Mouse (Mus musculus): Measurements from ENCODE around the gene Nlrx1. TPM values are rescaled to one million over a fixed set of nuclear protein-coding genes. Genes with fewer than 3 reads are reported as not detected.

Gene Nlrx1
- polyA plus RNA-seq, 1 experiment from 2014 or later, result 2.9 TPM

DNA sequence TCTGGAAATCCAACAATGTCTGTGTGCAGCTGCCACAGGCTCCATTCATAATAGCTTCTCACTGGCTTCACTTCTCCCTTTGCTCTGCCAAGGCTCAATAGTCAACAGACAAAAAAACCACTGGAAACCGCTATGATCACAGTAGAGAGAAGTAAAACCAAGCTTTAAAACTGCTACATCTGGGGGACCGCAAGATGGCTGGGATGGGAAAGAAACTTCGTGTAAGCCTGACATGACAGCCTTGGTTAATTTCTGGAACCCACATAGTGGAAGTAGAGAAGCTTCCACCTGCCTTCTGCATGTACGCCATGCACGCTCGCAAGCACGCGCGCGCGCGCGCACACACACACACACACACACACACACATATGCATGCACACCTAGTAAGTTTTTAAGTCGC lies 54.9 kb downstream of the Nlrx1 start:
- Histone ChIP-seq H3K27me3 (ENCODE audit: low read depth, poor library complexity, severe bottlenecking) (no peaks in the 10 kb centered on the region), H3K36me3 (peaks cover 33% of the 10 kb centered on the region), H3K9me3 (replicated peaks) (peaks cover 8% of the 10 kb centered on the region; the same call in 1 of the 2 replicates), H3K27ac (replicated peaks) (no peak overlapping the region), H3K4me3 (no peak overlapping the region), H3K4me1 (no peaks in the 10 kb centered on the region)
- WGBS, result 96% methylated on average over 14 of the region's 14 CpGs
- DNase-seq (ENCODE audit: low spot score), result no peak

DNA sequence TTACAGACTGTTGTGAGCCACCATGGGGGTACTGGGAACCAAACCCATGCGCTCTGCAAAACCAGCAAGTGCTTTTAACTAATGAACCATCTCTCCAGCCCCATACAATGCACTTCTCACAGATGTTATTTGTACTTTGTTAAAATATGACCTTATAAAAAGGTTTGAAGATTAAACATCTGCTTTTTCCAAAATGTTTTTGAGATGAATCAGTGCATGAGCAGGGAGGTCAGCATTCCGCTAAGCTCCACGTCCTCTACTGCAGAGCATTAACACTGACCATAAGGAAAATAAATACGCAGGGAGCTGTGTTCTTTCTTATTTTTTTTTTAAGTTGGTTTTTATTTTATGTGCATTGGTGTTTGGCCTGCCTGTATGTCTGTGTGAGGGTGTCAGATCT lies 56.0 kb downstream of the Nlrx1 start:
- no peak overlapping the region for H3K4me3 ChIP-seq
- DNase-seq (ENCODE audit: low spot score), result no peak
- H3K27me3 ChIP-seq (ENCODE audit: low read depth, poor library complexity, severe bottlenecking), result no peaks in the 10 kb centered on the region
- H3K27ac ChIP-seq (replicated peaks), result no peak overlapping the region
- no peaks in the 10 kb centered on the region for H3K4me1 ChIP-seq
- 98% methylated on average over 4 of the region's 4 CpGs for WGBS
- H3K9me3 ChIP-seq (replicated peaks), result peaks cover 8% of the 10 kb centered on the region; the same call in 1 of the 2 replicates
- H3K36me3 ChIP-seq, result peaks cover 33% of the 10 kb centered on the region

DNA sequence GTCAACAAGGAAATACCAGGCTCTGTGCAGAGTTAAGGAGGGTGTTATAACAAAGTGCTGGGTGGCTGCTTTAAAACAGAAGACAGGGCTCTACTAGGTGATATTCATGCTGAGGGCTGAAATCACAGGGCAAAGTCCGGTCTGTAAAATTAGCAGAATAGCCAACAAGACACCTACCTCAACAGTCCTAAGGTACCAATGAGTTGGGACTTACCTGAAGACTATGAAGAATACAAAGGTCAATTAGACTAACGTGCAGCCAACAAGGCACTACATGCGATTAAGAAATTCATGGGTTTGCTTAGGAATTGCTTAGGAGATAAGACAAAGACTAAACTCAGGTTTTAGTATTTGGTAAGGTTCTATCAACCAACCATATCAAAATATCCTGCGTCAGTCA lies 59.0 kb downstream of the Nlrx1 start:
- peaks cover 35% of the 10 kb centered on the region for H3K36me3 ChIP-seq
- no peak overlapping the region for H3K4me3 ChIP-seq
- H3K27ac ChIP-seq (replicated peaks), result no peak overlapping the region
- H3K9me3 ChIP-seq (replicated peaks), result peaks cover 8% of the 10 kb centered on the region; the same call in 1 of the 2 replicates
- 99% methylated on average over 4 of the region's 4 CpGs for WGBS
- no peak for DNase-seq (ENCODE audit: low spot score)
- H3K27me3 ChIP-seq (ENCODE audit: low read depth, poor library complexity, severe bottlenecking), result no peaks in the 10 kb centered on the region
- H3K4me1 ChIP-seq, result no peaks in the 10 kb centered on the region

DNA sequence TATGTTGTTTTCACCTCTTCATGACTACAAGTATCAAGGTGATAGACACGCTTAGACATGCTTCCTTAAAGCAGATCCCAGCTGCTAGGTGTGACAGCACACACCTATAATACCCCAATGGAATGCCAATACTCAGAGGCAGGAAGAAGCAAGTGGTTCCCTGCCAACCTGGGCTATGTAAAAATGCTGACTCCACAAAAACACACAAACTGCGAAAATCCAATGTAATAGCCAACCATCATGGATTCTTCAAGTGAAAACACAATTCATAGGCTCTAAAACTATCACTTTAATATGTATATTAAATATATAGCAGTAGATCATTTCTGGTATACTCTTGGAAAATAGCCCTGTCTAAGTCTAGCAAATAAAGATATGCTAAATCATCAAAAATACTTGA lies 60.6 kb downstream of the Nlrx1 start:
- WGBS, result 93% methylated on average over 2 of the region's 2 CpGs
- Histone ChIP-seq H3K27ac (replicated peaks) (no peak overlapping the region), H3K27me3 (ENCODE audit: low read depth, poor library complexity, severe bottlenecking) (no peaks in the 10 kb centered on the region), H3K9me3 (replicated peaks) (peaks cover 8% of the 10 kb centered on the region; the same call in 1 of the 2 replicates), H3K36me3 (peaks cover 28% of the 10 kb centered on the region), H3K4me3 (no peak overlapping the region), H3K4me1 (no peaks in the 10 kb centered on the region)
- DNase-seq (ENCODE audit: low spot score), result no peak

Other genes with a start within 250 kb of the Nlrx1 start
- gene Thy1, start 225.2 kb downstream of the Nlrx1 start, polyA plus RNA-seq (2016; fragmentation: Nextera tagmentation; extraction: Ambion mirVana), result not detected in 2 replicates
- gene Usp2, start 201.6 kb downstream of the Nlrx1 start, polyA plus RNA-seq (2016; fragmentation: Nextera tagmentation; extraction: Ambion mirVana), result 11.3 and 16.5 TPM in 2 replicates
- gene Mfrp, start 166.9 kb downstream of the Nlrx1 start, polyA plus RNA-seq (2016; fragmentation: Nextera tagmentation; extraction: Ambion mirVana), result 0.07 and 0.17 TPM in 2 replicates
- 0.29 and 0.93 TPM in 2 replicates for gene C1qtnf5, start 161.4 kb downstream of the Nlrx1 start, polyA plus RNA-seq (2016; fragmentation: Nextera tagmentation; extraction: Ambion mirVana)
- 0.35 and 0.63 TPM in 2 replicates for gene Gm49380, start 155.1 kb downstream of the Nlrx1 start, polyA plus RNA-seq (2016; fragmentation: Nextera tagmentation; extraction: Ambion mirVana)
- gene Rnf26, start 155.1 kb downstream of the Nlrx1 start, polyA plus RNA-seq (2016; fragmentation: Nextera tagmentation; extraction: Ambion mirVana), result 81.3 and 81.5 TPM in 2 replicates
- gene Mcam, start 134.1 kb downstream of the Nlrx1 start, polyA plus RNA-seq (2016; fragmentation: Nextera tagmentation; extraction: Ambion mirVana), result 12.0 and 13.7 TPM in 2 replicates
- 21.7 and 25.5 TPM in 2 replicates for gene Cbl, start 34.5 kb downstream of the Nlrx1 start, polyA plus RNA-seq (2016; fragmentation: Nextera tagmentation; extraction: Ambion mirVana)
- gene Ccdc153, start 27.9 kb downstream of the Nlrx1 start, polyA plus RNA-seq (2016; fragmentation: Nextera tagmentation; extraction: Ambion mirVana), result not detected in 2 replicates
- gene Pdzd3, start 17.1 kb downstream of the Nlrx1 start, polyA plus RNA-seq (2016; fragmentation: Nextera tagmentation; extraction: Ambion mirVana), result 0.06 TPM in 1 of 2 replicates, not detected in the other
- gene Abcg4, start 20.0 kb upstream of the Nlrx1 start, polyA plus RNA-seq (2016; fragmentation: Nextera tagmentation; extraction: Ambion mirVana), result 6.4 and 8.6 TPM in 2 replicates
- gene Hinfp, start 37.1 kb upstream of the Nlrx1 start, polyA plus RNA-seq (2016; fragmentation: Nextera tagmentation; extraction: Ambion mirVana), result 29.4 and 35.8 TPM in 2 replicates
- 8.6 and 10.8 TPM in 2 replicates for gene C2cd2l, start 51.7 kb upstream of the Nlrx1 start, polyA plus RNA-seq (2016; fragmentation: Nextera tagmentation; extraction: Ambion mirVana)
- 45.6 and 47.5 TPM in 2 replicates for gene Dpagt1, start 57.4 kb upstream of the Nlrx1 start, polyA plus RNA-seq (2016; fragmentation: Nextera tagmentation; extraction: Ambion mirVana)
- gene H2afx, start 66.1 kb upstream of the Nlrx1 start, polyA plus RNA-seq (2016; fragmentation: Nextera tagmentation; extraction: Ambion mirVana), result 531 and 532 TPM in 2 replicates
- gene Hmbs, start 75.6 kb upstream of the Nlrx1 start, polyA plus RNA-seq (2016; fragmentation: Nextera tagmentation; extraction: Ambion mirVana), result 168 and 189 TPM in 2 replicates
- 33.6 and 35.9 TPM in 2 replicates for gene Vps11, start 93.1 kb upstream of the Nlrx1 start, polyA plus RNA-seq (2016; fragmentation: Nextera tagmentation; extraction: Ambion mirVana)
- gene Hyou1, start 110.9 kb upstream of the Nlrx1 start, polyA plus RNA-seq (2016; fragmentation: Nextera tagmentation; extraction: Ambion mirVana), result 40.2 and 42.1 TPM in 2 replicates
- gene Slc37a4, start 128.3 kb upstream of the Nlrx1 start, polyA plus RNA-seq (2016; fragmentation: Nextera tagmentation; extraction: Ambion mirVana), result 17.2 and 20.5 TPM in 2 replicates
- gene Rps25, start 138.5 kb upstream of the Nlrx1 start, polyA plus RNA-seq (2016; fragmentation: Nextera tagmentation; extraction: Ambion mirVana), result 1,926 and 2,208 TPM in 2 replicates
- gene Trappc4, start 139.0 kb upstream of the Nlrx1 start, polyA plus RNA-seq (2016; fragmentation: Nextera tagmentation; extraction: Ambion mirVana), result 216 and 244 TPM in 2 replicates
- gene Ccdc84, start 150.0 kb upstream of the Nlrx1 start, polyA plus RNA-seq (2016; fragmentation: Nextera tagmentation; extraction: Ambion mirVana), result 25.4 and 29.9 TPM in 2 replicates
- gene Foxr1, start 172.5 kb upstream of the Nlrx1 start, polyA plus RNA-seq (2016; fragmentation: Nextera tagmentation; extraction: Ambion mirVana), result not detected in 2 replicates
- gene Upk2, start 186.4 kb upstream of the Nlrx1 start, polyA plus RNA-seq (2016; fragmentation: Nextera tagmentation; extraction: Ambion mirVana), result not detected in 2 replicates
- 3.9 and 4.7 TPM in 2 replicates for gene Bcl9l, start 214.2 kb upstream of the Nlrx1 start, polyA plus RNA-seq (2016; fragmentation: Nextera tagmentation; extraction: Ambion mirVana)

Data from midbrain, embryonic 10.5 days (tissue).